Mouse (Mus musculus) urinary bladder, adult 18-20 months (tissue): ENCODE results near the gene Ilvbl.
"Not testable (repeated sequence)": the region's sequence is repeated elsewhere in the genome, so short reads cannot be mapped to it uniquely, and the experiment has no call there.

ENCODE experiments used
- DNase-seq, 2 experiments: peaks; one replicate each; pipeline ENCODE4 v3.0.0; 2022; ENCODE audit warnings: low spot score in 2 of 2, mixed read lengths in 2 of 2

Ilvbl gene

GRCm38 (mm10) chr10:78574250-78575104, at the start of gene Ilvbl:
Gene Ilvbl, plus strand, starts transcription at chr10:78574346.
- DNase-seq, result peak; percentile 91 to 95

GRCm38 (mm10) chr10:78525071-78525470, 49.1 kb upstream of the Ilvbl start:
- DNase-seq, result not testable (repeated sequence)

GRCm38 (mm10) chr10:78525511-78525910, 48.6 kb upstream of the Ilvbl start:
- DNase-seq, result no peak

- DNase-seq, result no peak
Observed at GRCm38 (mm10) chr10:78540943-78541342, 33.2 kb upstream of the Ilvbl start.

- no peak for DNase-seq
Observed at GRCm38 (mm10) chr10:78565070-78565469, 9.1 kb upstream of the Ilvbl start.

- DNase-seq, result no peak
Observed at GRCm38 (mm10) chr10:78569191-78569590, 5.0 kb upstream of the Ilvbl start.

- DNase-seq, result no peak
Observed at GRCm38 (mm10) chr10:78569686-78570085, 4.5 kb upstream of the Ilvbl start.

GRCm38 (mm10) chr10:78570416-78570815, 3.7 kb upstream of the Ilvbl start:
- no peak for DNase-seq

- DNase-seq, result no peak
Observed at GRCm38 (mm10) chr10:78570897-78571296, 3.2 kb upstream of the Ilvbl start.

GRCm38 (mm10) chr10:78573226-78573625, 920 bp upstream of the Ilvbl start:
- no peak for DNase-seq

GRCm38 (mm10) chr10:78575105-78575632, 1.0 kb downstream of the Ilvbl start:
- DNase-seq, result no peak

- no peak for DNase-seq
Observed at GRCm38 (mm10) chr10:78575690-78576089, 1.5 kb downstream of the Ilvbl start.

GRCm38 (mm10) chr10:78576435-78577184, 2.5 kb downstream of the Ilvbl start:
- no peak for DNase-seq

- no peak for DNase-seq
Observed at GRCm38 (mm10) chr10:78578204-78578603, 4.1 kb downstream of the Ilvbl start.

GRCm38 (mm10) chr10:78581121-78581520, 7.0 kb downstream of the Ilvbl start:
- no peak for DNase-seq

GRCm38 (mm10) chr10:78583347-78583746, 9.2 kb downstream of the Ilvbl start:
- no peak for DNase-seq

- no peak for DNase-seq
Observed at GRCm38 (mm10) chr10:78583939-78584338, 9.8 kb downstream of the Ilvbl start.

- DNase-seq, result no peak
Observed at GRCm38 (mm10) chr10:78584996-78585395, 10.8 kb downstream of the Ilvbl start.

- DNase-seq, result no peak
Observed at GRCm38 (mm10) chr10:78585606-78586005, 11.5 kb downstream of the Ilvbl start.

- DNase-seq, result no peak
Observed at GRCm38 (mm10) chr10:78586026-78586425, 11.9 kb downstream of the Ilvbl start.

GRCm38 (mm10) chr10:78589291-78589690, 15.1 kb downstream of the Ilvbl start:
- DNase-seq, result no peak

GRCm38 (mm10) chr10:78589901-78590300, 15.8 kb downstream of the Ilvbl start:
- no peak for DNase-seq

- DNase-seq, result no peak
Observed at GRCm38 (mm10) chr10:78590744-78591143, 16.6 kb downstream of the Ilvbl start.
